Mouse (Mus musculus) embryonic facial prominence, embryonic 10.5 days (tissue): ENCODE data around the gene Trmt10a. TPM values are rescaled to one million over a fixed set of nuclear protein-coding genes. Genes with fewer than 3 reads are reported as not detected.

Experiments used
- DNase-seq: peaks from one replicate; pipeline ENCODE4 v3.0.0-alpha.2; 2017; ENCODE audit warnings: low spot score
- H3K27ac ChIP-seq: fragments of 300-500 bp; sonication (generic); replicated peaks from 2 replicates; pipeline ENCODE4 v1.5.1; 2016; ENCODE audit warnings: mild to moderate bottlenecking
- H3K27me3 ChIP-seq: fragments of 300-500 bp; sonication (generic); replicated peaks from 2 replicates; pipeline ENCODE4 v1.6.1; 2016; ENCODE audit warnings: low read depth, mild to moderate bottlenecking; ENCODE audit not compliant: poor library complexity, severe bottlenecking
- H3K36me3 ChIP-seq: fragments of 300-500 bp; sonication (generic); replicated peaks from 2 replicates; pipeline ENCODE4 v1.6.1; 2016; ENCODE audit warnings: mild to moderate bottlenecking, moderate library complexity
- H3K4me1 ChIP-seq: fragments of 300-500 bp; sonication (generic); 2 replicates; pipeline ENCODE4 v1.6.1; 2016
- H3K4me3 ChIP-seq: fragments of 300-500 bp; sonication (generic); 2 replicates; pipeline ENCODE4 v1.5.1; 2016; ENCODE audit warnings: mild to moderate bottlenecking, moderate library complexity
- H3K9me3 ChIP-seq: fragments of 300-500 bp; sonication (generic); 2 replicates; pipeline ENCODE4 v1.6.1; 2016; ENCODE audit warnings: mild to moderate bottlenecking
- WGBS: fragments of 180-500 bp; shearing (Covaris S2); methylation state at CpG from one replicate; pipeline ENCODE4 v1.1.7; 2016; 5-methylcytosine and 5-hydroxymethylcytosine counted together
- polyA plus RNA-seq: library from polyadenylated mRNA; unstranded; fragments of >200 nt; fragmentation: Nextera tagmentation; extraction: Ambion mirVana; gene quantifications from 2 replicates; pipeline ENCODE4 v1.2.1, GENCODE M21; 2016

Gene Trmt10a
- polyA plus RNA-seq, 1 experiment from 2014 or later = 20.0 TPM

DNA sequence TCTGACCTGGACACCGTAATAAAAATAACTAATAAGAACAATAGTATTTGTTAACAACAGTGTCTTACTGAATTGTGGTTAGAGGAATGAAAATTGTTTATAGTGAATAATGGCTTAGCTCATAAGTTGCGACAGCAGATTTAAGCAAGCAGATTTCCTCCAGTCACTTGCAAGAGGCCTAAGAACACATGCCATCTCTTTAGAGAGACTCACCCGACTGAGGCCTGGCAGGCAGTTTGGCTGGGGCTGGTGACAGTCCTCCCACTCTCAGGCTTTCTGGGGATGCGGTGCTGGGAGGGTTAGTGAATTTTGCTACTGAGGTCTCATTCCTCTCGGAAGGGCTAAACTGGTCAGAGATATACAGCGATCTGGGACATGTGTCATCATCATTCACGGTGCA lies 40.1 kb downstream of the Trmt10a start:
- no peak overlapping the region for H3K27ac ChIP-seq
- 90% methylated on average over 7 of the region's 7 CpGs for WGBS
- DNase-seq = no peak
- H3K4me3 ChIP-seq = no peak overlapping the region
- peaks cover 4% of the 10 kb centered on the region; the same call in 1 of the 2 replicates for H3K4me1 ChIP-seq
- no peaks in the 10 kb centered on the region for H3K27me3 ChIP-seq
- H3K9me3 ChIP-seq = no peaks in the 10 kb centered on the region
- H3K36me3 ChIP-seq = no peaks in the 10 kb centered on the region

GRCm38 (mm10) chr3:138185290-138185689 lies 42.0 kb downstream of the Trmt10a start:
- H3K27me3 ChIP-seq = no peaks in the 10 kb centered on the region
- no peaks in the 10 kb centered on the region for H3K36me3 ChIP-seq
- 76% methylated on average over 4 of the region's 4 CpGs for WGBS
- no peaks in the 10 kb centered on the region for H3K9me3 ChIP-seq
- no peak for DNase-seq
- H3K4me1 ChIP-seq = peaks cover 4% of the 10 kb centered on the region; the same call in 1 of the 2 replicates
- H3K4me3 ChIP-seq = no peak overlapping the region
- no peak overlapping the region for H3K27ac ChIP-seq

DNA sequence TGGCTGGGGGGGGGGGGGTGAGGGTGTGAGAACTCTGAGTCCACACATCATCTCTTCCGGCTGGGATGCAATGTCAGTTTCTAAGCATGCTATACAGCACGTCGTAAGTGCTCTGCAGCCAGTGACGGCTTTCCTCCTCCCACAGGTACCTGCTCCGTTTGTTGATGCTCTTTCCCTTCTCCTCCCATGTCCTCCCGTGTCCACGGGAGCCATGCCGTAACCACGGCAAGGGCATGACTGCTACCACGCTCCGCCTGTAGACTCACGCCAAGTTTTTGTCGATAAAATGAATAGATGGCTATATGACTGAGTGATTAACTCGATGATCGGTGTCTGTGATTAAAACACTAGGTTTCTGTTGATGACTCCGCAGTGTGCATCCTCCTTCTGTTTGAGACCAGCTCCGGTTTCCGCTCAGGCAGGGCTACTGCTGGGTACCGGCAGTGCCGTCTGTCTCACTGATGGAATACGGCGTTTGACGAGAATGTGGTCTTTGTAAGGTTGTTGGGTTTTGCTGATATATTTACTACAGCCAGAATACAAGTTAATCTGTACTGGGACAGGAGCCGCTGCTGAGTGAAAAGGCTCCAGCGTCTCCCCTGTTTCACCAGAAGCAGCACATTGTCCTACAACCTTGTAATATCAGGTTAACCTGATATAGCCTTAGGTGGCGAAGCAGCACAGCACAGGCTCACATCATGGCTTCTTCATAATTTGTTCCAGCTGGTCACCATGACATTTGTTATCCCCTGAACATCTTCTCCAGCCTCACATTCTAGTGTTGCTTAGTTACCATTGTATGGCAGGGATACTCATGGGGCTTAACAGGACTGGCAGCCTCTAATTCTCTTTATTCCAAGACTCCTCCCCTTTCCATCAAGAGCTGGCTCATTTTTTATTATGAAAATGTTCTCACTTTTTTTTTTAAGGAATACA lies 43.0 kb downstream of the Trmt10a start:
- Histone ChIP-seq H3K4me3 (no peak overlapping the region), H3K36me3 (no peaks in the 10 kb centered on the region), H3K4me1 (peaks cover 4% of the 10 kb centered on the region; the same call in 1 of the 2 replicates), H3K27me3 (no peaks in the 10 kb centered on the region), H3K9me3 (no peaks in the 10 kb centered on the region), H3K27ac (no peak overlapping the region)
- WGBS = 90% methylated on average over 26 of the region's 26 CpGs
- no peak for DNase-seq

DNA sequence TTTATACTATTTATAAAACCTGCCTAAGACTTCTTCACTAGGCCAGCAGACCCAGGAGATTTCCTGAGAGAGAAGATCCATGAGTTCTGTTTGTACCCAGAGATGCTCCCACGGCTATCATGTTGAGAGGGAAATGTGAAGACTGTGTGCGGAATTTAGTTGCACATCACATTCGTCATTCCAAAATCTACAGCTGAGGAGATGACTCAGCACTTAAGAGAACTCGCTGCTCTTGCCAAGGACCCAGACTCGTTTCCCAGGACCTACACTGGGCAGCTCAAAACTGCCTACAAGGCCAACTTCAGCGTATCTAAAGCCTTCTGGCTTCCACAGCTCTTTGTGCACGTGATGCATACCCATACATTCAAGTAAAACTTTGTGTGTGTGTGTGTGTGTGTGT lies 49.0 kb downstream of the Trmt10a start:
- no peak overlapping the region for H3K27ac ChIP-seq
- H3K4me3 ChIP-seq = no peak overlapping the region
- no peaks in the 10 kb centered on the region for H3K4me1 ChIP-seq
- H3K36me3 ChIP-seq = no peaks in the 10 kb centered on the region
- no peaks in the 10 kb centered on the region for H3K27me3 ChIP-seq
- H3K9me3 ChIP-seq = no peaks in the 10 kb centered on the region
- 88% methylated on average over 7 of the region's 7 CpGs for WGBS
- no peak for DNase-seq

DNA sequence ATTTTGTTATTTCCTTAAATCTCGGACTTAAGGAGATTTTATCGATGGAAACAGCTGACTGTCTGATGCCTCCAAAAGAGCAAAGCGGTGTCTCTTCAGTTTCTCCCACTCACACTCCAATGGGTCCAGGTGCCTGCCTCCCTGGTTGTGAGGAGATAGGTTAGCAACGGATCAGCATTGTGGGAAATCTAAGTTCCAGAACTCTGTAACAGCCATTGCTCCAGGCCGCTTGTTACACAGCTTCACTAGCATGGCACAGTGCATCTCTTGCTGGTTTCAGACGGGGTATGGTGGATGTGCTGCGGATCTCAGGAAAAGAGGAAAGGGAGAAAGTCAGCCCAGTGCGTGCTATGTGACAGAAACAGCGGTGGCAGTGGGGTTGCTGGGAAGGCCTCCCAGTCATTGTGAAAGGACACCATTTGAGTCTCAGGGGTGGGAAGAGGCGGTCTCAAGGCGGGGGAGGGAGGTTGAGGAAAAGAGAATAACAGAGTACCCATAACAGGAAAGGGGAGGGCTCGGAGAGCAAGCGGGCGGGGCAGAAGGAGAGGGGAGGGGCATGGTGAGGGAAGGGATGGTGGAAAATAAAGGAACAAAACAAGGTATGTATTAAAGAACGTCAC lies 50.5 kb downstream of the Trmt10a start, which contains the start of gene 4930579F01Rik:
TSS of gene 4930579F01Rik (minus strand) at position 143 of the 620 bp plus-strand sequence.
- WGBS = 80% methylated on average over 15 of the region's 15 CpGs
- no peak for DNase-seq
- no peaks in the 10 kb centered on the region for H3K4me1 ChIP-seq
- H3K9me3 ChIP-seq = no peaks in the 10 kb centered on the region
- H3K4me3 ChIP-seq = no peak within 1 kb of the TSS
- no peak within 1 kb of the TSS for H3K27ac ChIP-seq
- no peaks in the 10 kb centered on the region for H3K36me3 ChIP-seq
- 0 out of 2 replicates have a peak, but pooled peaks cover 4% of the 10 kb centered on the region for H3K27me3 ChIP-seq

DNA sequence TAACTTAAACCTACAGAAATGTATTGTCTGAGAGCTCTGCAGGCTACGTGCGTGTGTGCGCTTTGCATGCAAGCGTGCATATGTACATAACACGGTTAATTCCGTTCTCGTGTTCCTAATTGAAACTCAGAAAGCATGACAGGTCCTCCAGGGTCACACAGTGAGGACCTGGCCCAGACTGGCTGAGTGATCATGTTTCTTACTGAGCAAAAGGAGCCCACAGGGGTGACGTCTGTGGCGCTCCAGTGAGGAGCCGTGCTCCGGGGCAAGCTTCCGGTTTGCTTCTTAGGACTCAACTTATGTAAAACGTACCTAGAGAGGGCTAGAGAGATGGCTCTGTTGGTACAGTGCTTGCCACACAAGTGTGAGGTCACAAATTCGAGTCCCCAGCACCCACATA lies 53.8 kb downstream of the Trmt10a start:
- no peaks in the 10 kb centered on the region for H3K4me1 ChIP-seq
- H3K27ac ChIP-seq = no peak overlapping the region
- H3K27me3 ChIP-seq = 0 out of 2 replicates have a peak, but pooled peaks cover 4% of the 10 kb centered on the region
- DNase-seq = no peak
- H3K9me3 ChIP-seq = no peaks in the 10 kb centered on the region
- no peak overlapping the region for H3K4me3 ChIP-seq
- 75% methylated on average over 14 of the region's 14 CpGs for WGBS
- no peaks in the 10 kb centered on the region for H3K36me3 ChIP-seq

DNA sequence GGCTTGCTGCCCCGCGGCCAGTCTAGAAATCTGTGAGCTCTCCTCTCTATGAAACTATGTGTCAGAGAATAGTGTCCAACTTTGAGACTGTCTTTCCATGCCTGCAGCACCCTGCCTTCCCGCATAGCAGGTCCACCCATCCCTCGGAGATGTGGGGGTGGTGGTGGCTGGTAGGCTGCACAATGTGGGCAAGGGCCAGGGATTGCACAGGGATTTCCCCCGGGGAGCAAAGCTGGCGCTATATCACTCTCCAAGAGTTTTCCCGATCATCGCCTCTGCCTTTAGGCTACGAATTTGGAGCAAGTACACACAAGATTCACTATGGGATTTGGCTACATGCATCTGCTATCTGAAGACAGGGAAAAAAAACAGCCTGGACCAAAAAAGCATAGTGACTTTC lies 54.3 kb downstream of the Trmt10a start:
- WGBS = 65% methylated on average over 9 of the region's 9 CpGs
- Histone ChIP-seq H3K9me3 (no peaks in the 10 kb centered on the region), H3K27me3 (0 out of 2 replicates have a peak, but pooled peaks cover 4% of the 10 kb centered on the region), H3K4me3 (no peak overlapping the region), H3K36me3 (no peaks in the 10 kb centered on the region), H3K27ac (no peak overlapping the region), H3K4me1 (no peaks in the 10 kb centered on the region)
- no peak for DNase-seq

DNA sequence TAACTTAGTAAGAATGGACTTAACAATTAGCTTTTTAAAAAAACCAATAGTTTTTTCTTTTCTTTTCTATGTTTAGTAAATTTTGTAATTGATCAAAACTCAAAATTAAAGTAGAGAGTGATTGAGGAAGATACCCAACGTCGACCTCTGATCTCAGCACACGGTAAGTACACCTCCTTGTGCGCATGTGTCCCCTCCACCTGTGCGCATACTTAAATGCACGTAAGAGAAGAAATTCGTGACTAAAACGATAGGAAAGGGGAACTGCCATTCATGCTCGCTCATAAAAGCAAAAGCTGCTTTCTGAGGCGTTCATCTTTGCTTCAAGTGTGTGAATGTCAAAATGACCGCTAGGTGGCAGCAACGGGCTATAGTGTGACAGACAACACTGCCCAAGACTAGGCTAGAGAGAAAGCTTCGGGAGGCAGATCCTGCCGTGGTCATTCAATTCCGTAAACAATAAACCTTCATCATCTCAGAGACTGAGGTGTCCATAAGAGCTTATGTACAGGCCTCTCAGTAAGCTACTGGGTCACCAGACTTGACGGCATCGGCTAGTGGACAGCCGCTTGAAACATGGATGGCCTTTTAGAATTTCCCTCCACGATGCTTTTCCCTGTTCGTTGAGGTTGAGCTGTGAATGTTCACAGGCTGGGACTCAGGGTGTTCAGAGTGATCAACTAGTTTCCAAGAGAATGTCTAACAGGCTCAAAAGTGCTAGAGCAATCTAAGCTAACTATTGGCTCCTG lies 54.9 kb downstream of the Trmt10a start:
- H3K9me3 ChIP-seq = no peaks in the 10 kb centered on the region
- H3K27me3 ChIP-seq = 0 out of 2 replicates have a peak, but pooled peaks cover 4% of the 10 kb centered on the region
- peak overlapping the region; percentile 38 for H3K4me3 ChIP-seq
- peak; percentile 89 for DNase-seq
- no peaks in the 10 kb centered on the region for H3K4me1 ChIP-seq
- no peak overlapping the region; the same call in 1 of the 2 replicates for H3K27ac ChIP-seq
- no peaks in the 10 kb centered on the region for H3K36me3 ChIP-seq
- 29% methylated on average over 20 of the region's 20 CpGs for WGBS

GRCm38 (mm10) chr3:138198722-138199068 lies 55.4 kb downstream of the Trmt10a start:
- Histone ChIP-seq H3K4me1 (no peaks in the 10 kb centered on the region), H3K27me3 (0 out of 2 replicates have a peak, but pooled peaks cover 4% of the 10 kb centered on the region), H3K9me3 (no peaks in the 10 kb centered on the region), H3K4me3 (no peak overlapping the region; the same call in 1 of the 2 replicates), H3K27ac (no peak overlapping the region), H3K36me3 (no peaks in the 10 kb centered on the region)
- WGBS = 83% methylated on average over 7 of the region's 7 CpGs
- no peak for DNase-seq

DNA sequence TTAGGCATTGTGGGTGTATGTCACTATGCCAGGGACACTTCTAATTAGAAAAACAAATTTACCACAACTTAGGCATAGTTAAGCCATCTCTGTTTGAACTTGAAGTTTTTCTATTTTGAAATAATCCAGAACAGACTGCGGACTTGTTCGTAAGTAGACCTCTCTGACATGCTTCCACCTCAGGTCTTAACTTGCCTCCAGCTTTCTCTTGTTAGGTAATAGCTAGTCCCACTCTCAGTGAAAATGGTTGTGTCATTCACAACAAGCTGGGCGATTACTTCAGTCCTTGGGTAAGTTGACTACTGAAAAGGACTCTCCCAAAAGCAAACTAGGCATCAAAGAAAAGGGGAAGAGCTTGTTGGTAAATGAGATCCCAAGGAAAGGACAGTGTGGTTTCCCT lies 65.6 kb downstream of the Trmt10a start:
- WGBS = 89% methylated on average over 3 of the region's 3 CpGs
- Histone ChIP-seq H3K4me1 (no peaks in the 10 kb centered on the region), H3K4me3 (no peak overlapping the region), H3K9me3 (no peaks in the 10 kb centered on the region), H3K27me3 (no peaks in the 10 kb centered on the region), H3K27ac (no peak overlapping the region), H3K36me3 (no peaks in the 10 kb centered on the region)
- no peak for DNase-seq
